Mouse (Mus musculus): ENCODE data around the gene Itgal. TPM values are rescaled to one million over a fixed set of nuclear protein-coding genes. Genes with fewer than 3 reads are reported as not detected.
A peak's percentile ranks its signal among the peaks of the same experiment; 100 is the strongest.
"Not testable (repeated sequence)": the region's sequence is repeated elsewhere in the genome, so short reads cannot be mapped to it uniquely, and the experiment has no call there.

The Itgal gene
- polyA plus RNA-seq, 1 experiment from 2014 or later, result 3.8 TPM

DNA sequence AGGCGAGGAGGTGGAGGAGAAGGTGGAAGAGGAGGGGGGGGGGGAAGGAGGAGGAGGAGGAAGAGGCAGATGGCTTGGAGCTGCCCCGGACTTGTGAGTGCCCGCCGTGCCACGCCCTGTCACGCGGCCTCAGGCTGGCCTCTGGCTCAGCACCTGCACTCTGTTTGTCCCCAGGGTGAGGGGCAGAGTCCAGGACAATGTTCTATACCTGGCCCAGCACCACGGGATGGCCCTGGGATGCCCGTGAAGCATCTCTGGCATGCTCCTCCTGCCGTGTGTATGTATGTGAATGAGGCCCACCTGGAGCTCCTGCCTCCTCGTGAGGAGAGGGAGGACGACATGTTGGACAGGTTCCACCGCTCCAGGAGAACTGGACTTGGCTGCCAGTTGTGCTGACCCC, 65.4 kb downstream of the Itgal start:
- WGBS, result 43% methylated on average over 10 of the region's 13 CpGs
- Histone ChIP-seq H3K9me3 (ENCODE audit: low read length) (no peaks in the 10 kb centered on the region), H3K4me1 (ENCODE audit: insufficient read depth, low read depth, low read length) (peaks cover 5% of the 10 kb centered on the region; the same call in 1 of the 2 replicates), H3K4me3 (ENCODE audit: low read depth, low read length) (no peak overlapping the region), H3K4me2 (replicated peaks; ENCODE audit: low read depth, low read length) (no peak overlapping the region), H3K36me3 (ENCODE audit: insufficient read depth, low read length) (no peaks in the 10 kb centered on the region), H3K27ac (ENCODE audit: low read length) (no peak overlapping the region), H3K27me3 (replicated peaks; ENCODE audit: insufficient read depth, low read length) (no peaks in the 10 kb centered on the region; the same call in 1 of the 2 replicates), H3K9ac (replicated peaks; ENCODE audit: low read depth) (no peak overlapping the region)
- TF ChIP-seq CTCF (IDR thresholded peaks at IDR 0.05) (no peak), EP300 (IDR thresholded peaks at IDR 0.05) (no peak)
- ATAC-seq (no peak), DNase-seq (ENCODE audit: low spot score) (no peak)

DNA sequence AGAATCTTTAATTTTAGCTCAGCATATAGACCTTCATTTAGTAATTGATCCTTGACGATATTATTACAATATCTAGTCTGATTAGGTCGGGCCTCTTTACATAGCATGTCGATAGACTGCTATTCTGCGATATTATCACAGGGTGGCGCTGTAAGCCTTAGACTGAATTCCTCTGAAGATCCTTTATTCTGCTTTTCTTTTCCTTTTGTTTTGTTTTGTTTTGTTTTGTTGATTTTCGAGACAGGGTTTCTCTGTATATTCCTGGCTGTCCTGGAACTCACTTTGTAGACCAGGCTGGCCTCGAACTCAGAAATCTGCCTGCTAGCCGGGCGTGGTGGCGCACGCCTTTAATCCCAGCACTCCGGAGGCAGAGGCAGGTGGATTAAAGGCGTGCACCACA, 66.4 kb downstream of the Itgal start:
- H3K9ac ChIP-seq (replicated peaks; ENCODE audit: low read depth); H3K36me3 ChIP-seq (ENCODE audit: insufficient read depth, low read length); H3K4me1 ChIP-seq (ENCODE audit: insufficient read depth, low read depth, low read length); H3K9me3 ChIP-seq (ENCODE audit: low read length); H3K27ac ChIP-seq (ENCODE audit: low read length); H3K27me3 ChIP-seq (replicated peaks; ENCODE audit: insufficient read depth, low read length): not testable (repeated sequence)
- peak overlapping the region; percentile 46 for H3K4me2 ChIP-seq (replicated peaks; ENCODE audit: low read depth, low read length)
- ATAC-seq (0 out of 2 replicates have a peak, but pooled peaks have one; percentile 19), DNase-seq (ENCODE audit: low spot score) (peak; percentile 87)
- H3K4me3 ChIP-seq (ENCODE audit: low read depth, low read length), result peak overlapping the region; percentile 29; the same call in 1 of the 2 replicates
- 21% methylated on average over 13 of the region's 13 CpGs for WGBS
- TF ChIP-seq CTCF (IDR thresholded peaks at IDR 0.05), result peak; percentile 88

DNA sequence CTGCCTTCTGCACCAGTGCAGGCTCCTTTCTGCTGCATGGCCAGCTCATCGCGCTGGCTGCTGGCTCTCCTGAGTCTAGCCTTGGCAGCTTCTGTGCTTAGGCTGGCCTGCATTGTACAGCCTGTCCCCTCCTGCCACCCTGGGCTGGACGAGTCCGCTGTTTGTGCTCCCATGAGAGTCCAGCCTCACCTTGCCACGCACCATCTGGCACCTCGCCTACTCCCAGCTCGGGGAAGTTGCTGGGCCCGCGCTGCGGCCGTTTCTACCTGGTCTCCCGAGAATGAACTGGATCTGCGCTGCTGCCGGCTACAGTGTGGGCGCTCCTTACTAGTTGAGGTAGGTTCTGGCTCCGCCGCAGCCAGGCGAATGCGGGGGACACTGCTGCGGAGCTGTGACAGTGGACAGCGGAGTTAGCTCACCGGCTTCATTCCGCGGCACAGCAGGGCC, 67.4 kb downstream of the Itgal start:
- TF ChIP-seq EP300 (IDR thresholded peaks at IDR 0.05), result no peak
- no peak for TF ChIP-seq CTCF (IDR thresholded peaks at IDR 0.05)
- peaks cover 5% of the 10 kb centered on the region; the same call in 1 of the 2 replicates for H3K4me1 ChIP-seq (ENCODE audit: insufficient read depth, low read depth, low read length)
- H3K27me3 ChIP-seq (replicated peaks; ENCODE audit: insufficient read depth, low read length), result no peaks in the 10 kb centered on the region
- H3K9ac ChIP-seq (replicated peaks; ENCODE audit: low read depth), result peak overlapping the region; percentile 59
- peak; percentile 31 for DNase-seq (ENCODE audit: low spot score)
- no peaks in the 10 kb centered on the region for H3K36me3 ChIP-seq (ENCODE audit: insufficient read depth, low read length)
- WGBS, result 4% methylated on average over 24 of the region's 24 CpGs
- ATAC-seq, result peak; percentile 65
- no peak overlapping the region for H3K27ac ChIP-seq (ENCODE audit: low read length)
- H3K4me2 ChIP-seq (replicated peaks; ENCODE audit: low read depth, low read length), result peak overlapping the region; percentile 64
- H3K9me3 ChIP-seq (ENCODE audit: low read length), result no peaks in the 10 kb centered on the region
- H3K4me3 ChIP-seq (ENCODE audit: low read depth, low read length), result peak overlapping the region; percentile 33

DNA sequence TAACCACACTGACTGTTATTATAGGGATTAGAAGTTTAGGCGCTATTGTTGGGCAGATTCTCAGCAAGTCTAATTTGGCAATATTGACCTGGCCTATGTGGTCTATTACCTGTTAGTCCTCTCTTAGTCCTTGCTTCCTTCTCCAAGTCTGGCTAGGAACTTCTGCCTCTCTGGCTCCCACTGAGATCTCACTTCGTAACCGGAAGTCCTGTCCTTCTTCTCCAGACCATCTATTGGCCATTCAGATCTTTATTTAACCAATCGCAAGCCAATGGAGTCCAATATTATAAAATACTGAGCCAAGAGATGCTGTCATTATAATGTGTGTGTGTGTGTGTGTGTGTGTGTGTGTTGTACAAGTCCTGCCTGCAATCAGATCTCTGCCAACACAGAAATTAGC, 68.1 kb downstream of the Itgal start:
- 65% methylated on average over 4 of the region's 4 CpGs for WGBS
- H3K4me3 ChIP-seq (ENCODE audit: low read depth, low read length), result peak overlapping the region; percentile 33
- DNase-seq (ENCODE audit: low spot score) (peak; percentile 69), ATAC-seq (peak; percentile 35; the same call in 1 of the 2 replicates)
- peaks cover 5% of the 10 kb centered on the region; the same call in 1 of the 2 replicates for H3K4me1 ChIP-seq (ENCODE audit: insufficient read depth, low read depth, low read length)
- TF ChIP-seq CTCF (IDR thresholded peaks at IDR 0.05) (no peak), EP300 (IDR thresholded peaks at IDR 0.05) (no peak)
- H3K9me3 ChIP-seq (ENCODE audit: low read length), result no peaks in the 10 kb centered on the region
- no peak overlapping the region for H3K27ac ChIP-seq (ENCODE audit: low read length)
- no peak overlapping the region for H3K9ac ChIP-seq (replicated peaks; ENCODE audit: low read depth)
- no peaks in the 10 kb centered on the region for H3K27me3 ChIP-seq (replicated peaks; ENCODE audit: insufficient read depth, low read length)
- H3K4me2 ChIP-seq (replicated peaks; ENCODE audit: low read depth, low read length), result peak overlapping the region; percentile 64
- H3K36me3 ChIP-seq (ENCODE audit: insufficient read depth, low read length), result no peaks in the 10 kb centered on the region

DNA sequence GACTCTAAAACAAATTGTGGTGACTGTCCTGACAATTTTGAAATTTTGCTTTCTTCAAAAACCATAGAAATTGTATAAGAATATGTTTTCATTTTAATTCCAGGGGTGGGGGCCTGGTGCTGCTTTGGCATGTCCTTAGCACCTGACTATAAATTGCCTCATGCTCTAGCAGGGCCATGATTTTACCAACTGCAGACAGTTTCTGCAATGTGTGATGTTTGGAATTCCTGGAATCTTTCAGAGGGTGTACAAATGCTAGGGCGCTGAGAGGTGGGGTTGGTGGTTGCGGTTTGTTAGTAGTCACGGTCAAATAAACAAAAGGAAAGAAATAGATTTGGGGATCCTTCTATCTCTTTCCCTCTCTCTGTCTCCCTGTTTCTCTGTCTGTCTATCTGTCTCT, 70.2 kb downstream of the Itgal start:
- H3K4me2 ChIP-seq (replicated peaks; ENCODE audit: low read depth, low read length), result no peak overlapping the region
- H3K4me3 ChIP-seq (ENCODE audit: low read depth, low read length), result no peak overlapping the region
- no peak overlapping the region for H3K27ac ChIP-seq (ENCODE audit: low read length)
- peaks cover 5% of the 10 kb centered on the region; the same call in 1 of the 2 replicates for H3K4me1 ChIP-seq (ENCODE audit: insufficient read depth, low read depth, low read length)
- 63% methylated on average over 3 of the region's 3 CpGs for WGBS
- no peaks in the 10 kb centered on the region for H3K27me3 ChIP-seq (replicated peaks; ENCODE audit: insufficient read depth, low read length)
- TF ChIP-seq CTCF (IDR thresholded peaks at IDR 0.05) (no peak), EP300 (IDR thresholded peaks at IDR 0.05) (no peak; the same call in 1 of the 2 replicates)
- H3K9me3 ChIP-seq (ENCODE audit: low read length), result no peaks in the 10 kb centered on the region
- H3K36me3 ChIP-seq (ENCODE audit: insufficient read depth, low read length), result no peaks in the 10 kb centered on the region
- no peak overlapping the region for H3K9ac ChIP-seq (replicated peaks; ENCODE audit: low read depth)
- DNase-seq (ENCODE audit: low spot score), result peak; percentile 25
- no peak for ATAC-seq

DNA sequence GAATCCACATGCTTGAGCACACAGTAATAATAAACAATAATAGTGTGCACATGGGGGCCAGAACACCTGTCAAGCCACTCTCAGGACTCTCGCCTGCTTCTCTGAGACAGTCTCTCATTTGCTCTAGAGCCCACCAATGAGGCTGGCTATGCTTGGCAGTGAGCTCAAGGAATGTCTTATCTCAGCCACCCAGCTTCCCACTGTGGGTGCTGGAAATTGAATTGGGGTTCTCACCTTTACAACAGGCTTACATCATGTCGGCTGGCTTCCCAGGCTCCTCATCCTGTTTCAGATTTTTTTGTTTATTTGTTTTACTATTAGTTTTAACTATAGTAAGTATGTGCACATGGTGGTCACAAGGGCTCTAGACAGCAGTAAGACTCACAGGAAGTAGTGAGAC, 75.2 kb downstream of the Itgal start:
- H3K9ac ChIP-seq (replicated peaks; ENCODE audit: low read depth), result no peak overlapping the region
- no peak overlapping the region for H3K27ac ChIP-seq (ENCODE audit: low read length)
- H3K4me3 ChIP-seq (ENCODE audit: low read depth, low read length), result no peak overlapping the region
- H3K9me3 ChIP-seq (ENCODE audit: low read length), result no peaks in the 10 kb centered on the region
- no peaks in the 10 kb centered on the region for H3K27me3 ChIP-seq (replicated peaks; ENCODE audit: insufficient read depth, low read length)
- no peak for DNase-seq (ENCODE audit: low spot score)
- no peak for ATAC-seq
- no peak overlapping the region for H3K4me2 ChIP-seq (replicated peaks; ENCODE audit: low read depth, low read length)
- TF ChIP-seq EP300 (IDR thresholded peaks at IDR 0.05) (no peak), CTCF (IDR thresholded peaks at IDR 0.05) (no peak)
- peaks cover 2% of the 10 kb centered on the region; the same call in 1 of the 2 replicates for H3K4me1 ChIP-seq (ENCODE audit: insufficient read depth, low read depth, low read length)
- H3K36me3 ChIP-seq (ENCODE audit: insufficient read depth, low read length), result no peaks in the 10 kb centered on the region
- WGBS, result 66% methylated on average over 2 of the region's 2 CpGs

DNA sequence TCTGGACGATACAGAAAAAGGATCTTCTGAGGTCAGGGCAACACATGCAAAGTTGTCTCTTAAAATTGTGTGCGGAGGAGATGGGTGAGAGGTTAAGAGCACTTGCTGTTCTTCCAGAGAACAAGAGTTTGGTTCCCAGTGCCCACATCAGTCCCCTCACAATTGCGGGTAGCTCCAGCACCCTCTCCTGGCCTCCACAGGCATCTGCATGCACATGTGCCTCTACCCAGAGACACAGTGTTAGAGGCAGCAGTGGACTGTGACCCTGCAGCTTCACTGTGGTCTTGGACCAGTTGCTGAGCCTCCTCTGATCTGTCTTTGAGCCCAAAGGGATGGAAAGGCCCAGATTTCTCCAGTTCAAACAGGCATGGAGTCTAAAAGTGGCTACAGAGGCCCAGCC, 75.8 kb downstream of the Itgal start:
- not testable (repeated sequence) for H3K4me1 ChIP-seq (ENCODE audit: insufficient read depth, low read depth, low read length); ATAC-seq; H3K4me2 ChIP-seq (replicated peaks; ENCODE audit: low read depth, low read length); H3K27me3 ChIP-seq (replicated peaks; ENCODE audit: insufficient read depth, low read length); H3K4me3 ChIP-seq (ENCODE audit: low read depth, low read length); H3K27ac ChIP-seq (ENCODE audit: low read length); H3K9me3 ChIP-seq (ENCODE audit: low read length); H3K9ac ChIP-seq (replicated peaks; ENCODE audit: low read depth); DNase-seq (ENCODE audit: low spot score); H3K36me3 ChIP-seq (ENCODE audit: insufficient read depth, low read length)
- 72% methylated on average over 3 of the region's 3 CpGs for WGBS
- peak; percentile 33; the same call in 1 of the 2 replicates for TF ChIP-seq CTCF (IDR thresholded peaks at IDR 0.05)

All from lung, postnatal 0 days (tissue).